Mouse (Mus musculus): ENCODE results near the gene Erp29.

DNA sequence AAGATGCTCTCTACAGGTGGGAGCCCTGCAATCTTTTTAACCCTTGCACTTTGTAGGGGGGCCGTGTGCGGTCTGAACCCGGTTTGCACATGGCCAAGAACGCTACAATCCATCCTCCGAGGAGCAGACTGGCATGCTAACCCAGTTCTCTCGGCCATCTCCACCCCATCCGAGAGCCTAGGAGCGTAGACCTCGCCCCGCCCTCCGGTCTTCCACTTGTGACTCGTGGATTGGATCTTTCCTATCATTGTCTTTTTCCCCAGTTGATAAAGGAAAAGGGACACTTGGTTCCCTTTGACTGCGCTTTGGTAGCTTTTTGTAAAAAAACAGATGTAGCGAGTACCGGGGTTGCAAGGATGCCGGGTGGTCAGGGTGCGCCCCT, 671 bp downstream of the Erp29 start, which contains the start of gene Tmem116:
- TF ChIP-seq POLR2A (IDR thresholded peaks at IDR 0.05; ENCODE audit: low read depth, low read length), result no peak; the same call in 1 of the 2 replicates
- no peak for TF ChIP-seq CTCF (IDR thresholded peaks at IDR 0.05; ENCODE audit: borderline replicate concordance, insufficient read depth, low read length)

All from embryonic fibroblast, embryonic 13.5 days (primary cell).